Mouse (Mus musculus) c-Kit-positive CD71-positive TER-119-negative erythroid progenitor cells, embryonic 14.5 days (primary cell): ENCODE data around the gene 1700025B11Rik.
"Not testable (repeated sequence)": the region's sequence is repeated elsewhere in the genome, so short reads cannot be mapped to it uniquely, and the experiment has no call there.

ENCODE experiments used
- DNase-seq: peaks from one replicate; pipeline ENCODE4 v3.0.0-alpha.2; 2013; ENCODE audit warnings: low read depth

Gene 1700025B11Rik

GRCm38 (mm10) chr15:77561792-77562191 is at the start of gene 1700025B11Rik:
Gene 1700025B11Rik (minus strand): TSS chr15:77561892.
- DNase-seq, result no peak

- DNase-seq, result no peak
Observed at GRCm38 (mm10) chr15:77606069-77606468, 44.4 kb upstream of the 1700025B11Rik start.

GRCm38 (mm10) chr15:77598958-77599357 is 37.3 kb upstream of the 1700025B11Rik start, which contains the start of gene Gm36245:
Gene Gm36245 (plus strand): TSS chr15:77599258.
- DNase-seq, result no peak

- no peak for DNase-seq
Observed at GRCm38 (mm10) chr15:77598429-77598828, 36.7 kb upstream of the 1700025B11Rik start.

GRCm38 (mm10) chr15:77595961-77596360 is 34.3 kb upstream of the 1700025B11Rik start, which contains the start of gene Apol10b:
Gene Apol10b (minus strand): TSS chr15:77596125.
- DNase-seq, result no peak

GRCm38 (mm10) chr15:77593557-77593956 is 31.9 kb upstream of the 1700025B11Rik start:
- DNase-seq, result no peak

- no peak for DNase-seq
Observed at GRCm38 (mm10) chr15:77590881-77591280, 29.2 kb upstream of the 1700025B11Rik start.

GRCm38 (mm10) chr15:77588981-77589380 is 27.3 kb upstream of the 1700025B11Rik start:
- DNase-seq, result no peak

- DNase-seq, result no peak
Observed at GRCm38 (mm10) chr15:77587026-77587425, 25.3 kb upstream of the 1700025B11Rik start.

GRCm38 (mm10) chr15:77581681-77582080 is 20.0 kb upstream of the 1700025B11Rik start:
- no peak for DNase-seq

- DNase-seq, result no peak
Observed at GRCm38 (mm10) chr15:77579311-77579710, 17.6 kb upstream of the 1700025B11Rik start.

GRCm38 (mm10) chr15:77578801-77579200 is 17.1 kb upstream of the 1700025B11Rik start:
- DNase-seq, result no peak

- DNase-seq, result no peak
Observed at GRCm38 (mm10) chr15:77563219-77563618, 1.5 kb upstream of the 1700025B11Rik start.

- DNase-seq, result not testable (repeated sequence)
Observed at GRCm38 (mm10) chr15:77539221-77539620, 22.5 kb downstream of the 1700025B11Rik start.

GRCm38 (mm10) chr15:77533216-77533615 is 28.5 kb downstream of the 1700025B11Rik start, which contains the start of gene Apol7c:
Gene Apol7c (minus strand): TSS chr15:77533316.
- DNase-seq, result no peak

GRCm38 (mm10) chr15:77523186-77523843 is 38.4 kb downstream of the 1700025B11Rik start:
- DNase-seq, result not testable (repeated sequence)

GRCm38 (mm10) chr15:77520596-77520995 is 41.1 kb downstream of the 1700025B11Rik start:
- not testable (repeated sequence) for DNase-seq
